15 mouse cellular contexts compared by ENCODE assay signal in genomic region chr2:167841339-167842240, GRCm38 (mm10).
A peak's percentile ranks its signal among the peaks of the same experiment; 100 is the strongest.
DNase-seq lines count a peak whose midpoint lies in the region; ATAC-seq and TF ChIP-seq lines count a peak whose summit lies in the region.
"Had no signal": no experiment of that assay in that cellular context is flagged by ENCODE, and none has a peak within 500 bp of the region (broad histone marks: within the 10 kb centered on the region; RNA-seq: fewer than 3 reads in every experiment).

No protein-coding gene starts in this region.

- no peak for TF ChIP-seq CTCF in G1E (IDR thresholded peaks at IDR 0.05; ENCODE audit: low read depth, low read length)

- H3K4me3 ChIP-seq in heart, embryonic 13.5 days: no peak overlapping the region
- H3K4me3 ChIP-seq in G1E (ENCODE audit: low read depth, low read length): peak overlapping the region; percentile 58; the same call in 1 of the 2 replicates
- H3K4me3 ChIP-seq in liver, embryonic 11.5 days (ENCODE audit: low read depth, low read length): no peak overlapping the region
- H3K4me3 ChIP-seq: erythroblast, embryonic 14.5 days; left cerebral cortex, adult 2 months had no signal

- H3K27me3 ChIP-seq in heart, embryonic 13.5 days (replicated peaks): peaks cover 13% of the 10 kb centered on the region; the same call in 1 of the 2 replicates
- H3K27me3 ChIP-seq in G1E (ENCODE audit: insufficient read depth, low read length): peaks cover 42% of the 10 kb centered on the region
- peaks cover 8% of the 10 kb centered on the region; the same call in 1 of the 2 replicates for H3K27me3 ChIP-seq in liver, embryonic 11.5 days (replicated peaks; ENCODE audit: control insufficient read depth, insufficient read depth, low read length)
- H3K27me3 ChIP-seq: Patski had no signal

- peak overlapping the region; percentile 50 for H3K9ac ChIP-seq in heart, embryonic 13.5 days
- 0 out of 2 replicates have a peak overlapping the region, but pooled peaks have one; percentile 13 for H3K9ac ChIP-seq in liver, embryonic 11.5 days (ENCODE audit: low read depth, low read length)

- peaks cover 62% of the 10 kb centered on the region for H3K4me1 ChIP-seq in heart, embryonic 13.5 days
- H3K4me1 ChIP-seq in G1E (ENCODE audit: insufficient read depth, low read depth, low read length): peaks cover 74% of the 10 kb centered on the region
- peaks cover 45% of the 10 kb centered on the region for H3K4me1 ChIP-seq in liver, embryonic 11.5 days (replicated peaks; ENCODE audit: control insufficient read depth, insufficient read depth, low read length)

- H3K4me2 ChIP-seq in heart, embryonic 13.5 days: 0 out of 2 replicates have a peak overlapping the region, but pooled peaks have one; percentile 11
- peak overlapping the region; percentile 41 for H3K4me2 ChIP-seq in liver, embryonic 11.5 days
- H3K4me2 ChIP-seq: midbrain, embryonic 11.5 days had no signal

- no peaks in the 10 kb centered on the region for H3K36me3 ChIP-seq in heart, embryonic 13.5 days
- no peaks in the 10 kb centered on the region for H3K36me3 ChIP-seq in G1E (replicated peaks)
- H3K36me3 ChIP-seq in liver, embryonic 11.5 days (ENCODE audit: control insufficient read depth, insufficient read depth, low read length): no peaks in the 10 kb centered on the region

- DNase-seq in heart, adult 9 months (ENCODE audit: low spot score in 2 of 2): no peak
- DNase-seq in G1E (ENCODE audit: low spot score): peak; percentile 63
- DNase-seq in c-Kit-positive CD71-positive TER-119-negative erythroid progenitor cells, embryonic 14.5 days (ENCODE audit: low read depth): peak; percentile 28
- no peak for DNase-seq in liver, embryonic 11.5 days (ENCODE audit: low spot score)
- DNase-seq in right cerebral cortex, postnatal 36 days (ENCODE audit: low spot score in 2 of 2): no peak
- no peak for DNase-seq in urinary bladder, postnatal 10 days (ENCODE audit: low spot score)
- DNase-seq: adrenal gland, adult 2 months; kidney, adult 18-20 months had no signal

- H3K9me3 ChIP-seq in heart, embryonic 13.5 days: no peaks in the 10 kb centered on the region
- no peaks in the 10 kb centered on the region for H3K9me3 ChIP-seq in G1E (replicated peaks)
- H3K9me3 ChIP-seq in liver, embryonic 11.5 days (ENCODE audit: control insufficient read depth, low read length): no peaks in the 10 kb centered on the region

- ATAC-seq in heart, embryonic 13.5 days (ENCODE audit: extremely low read depth, insufficient number of reproducible peaks, low FRiP score, low TSS enrichment): no peak
- ATAC-seq in G1E (ENCODE audit: extremely low read depth, insufficient number of reproducible peaks, low FRiP score, poor library complexity, severe bottlenecking): 0 out of 2 replicates have a peak, but pooled peaks have one; percentile 1
- peak; percentile 68 for ATAC-seq in liver, embryonic 11.5 days (replicated peaks; ENCODE audit: low FRiP score)
- ATAC-seq in erythroblast, adult 5-6 weeks (replicated peaks; ENCODE audit: low FRiP score, poor library complexity, severe bottlenecking): no peak
- ATAC-seq: CD4-positive, CD25-positive, alpha-beta regulatory T cell, adult 4 months; Patski had no signal

- WGBS in heart, embryonic 13.5 days: 25% methylated on average over 22 of the region's 22 CpGs
- WGBS in liver, embryonic 11.5 days: 20% methylated on average over 22 of the region's 22 CpGs

- H3K27ac ChIP-seq in heart, embryonic 13.5 days (replicated peaks): no peak overlapping the region; the same call in 1 of the 2 replicates
- no peak overlapping the region for H3K27ac ChIP-seq in liver, embryonic 11.5 days (ENCODE audit: low read depth, low read length)
- H3K27ac ChIP-seq: left cerebral cortex, adult 2 months had no signal

Comparison
In these comparisons a context has a peak if more than half of its experiments do, and no peak if none do; other contexts are left out.
1. ATAC-seq: peak in G1E (single experiment) and liver, embryonic 11.5 days (single experiment); none in heart, embryonic 13.5 days (single experiment) and erythroblast, adult 5-6 weeks (single experiment).
2. DNase-seq: peak in G1E (single experiment) and c-Kit-positive CD71-positive TER-119-negative erythroid progenitor cells, embryonic 14.5 days (single experiment); none in heart, adult 9 months (0 of 2), liver, embryonic 11.5 days (single experiment), right cerebral cortex, postnatal 36 days (0 of 2) and urinary bladder, postnatal 10 days (single experiment).